Mouse (Mus musculus) CD8-positive naive resting alpha-beta T cell, adult 57 days (primary cell): ENCODE results near the gene Vstm2a. TPM values are rescaled to one million over a fixed set of nuclear protein-coding genes. Genes with fewer than 3 reads are reported as not detected.

Source experiments
- total RNA-seq: library from RNA; stranded (reverse); gene quantifications from one replicate; pipeline ENCODE4 v1.2.4, GENCODE M21; 2023

The Vstm2a gene
- total RNA-seq = not detected

GRCm38 (mm10) chr11:16257473-16257921 lies at the start of gene Vstm2a:
Gene Vstm2a (plus strand): TSS chr11:16257724.

